Mouse (Mus musculus) mouse trophoblast stem cell (cell line): ENCODE measurements around the gene Aspdh.

Experiments used
- in situ Hi-C, 2 experiments: fragments of 300-500 bp; cut with MseI, MboI; formaldehyde crosslinking; loops; 2 replicates in 1 of 2; 3 replicates in 1 of 2; pipeline ENCODE4 v1.15.1; 2025

Gene Aspdh

DNA sequence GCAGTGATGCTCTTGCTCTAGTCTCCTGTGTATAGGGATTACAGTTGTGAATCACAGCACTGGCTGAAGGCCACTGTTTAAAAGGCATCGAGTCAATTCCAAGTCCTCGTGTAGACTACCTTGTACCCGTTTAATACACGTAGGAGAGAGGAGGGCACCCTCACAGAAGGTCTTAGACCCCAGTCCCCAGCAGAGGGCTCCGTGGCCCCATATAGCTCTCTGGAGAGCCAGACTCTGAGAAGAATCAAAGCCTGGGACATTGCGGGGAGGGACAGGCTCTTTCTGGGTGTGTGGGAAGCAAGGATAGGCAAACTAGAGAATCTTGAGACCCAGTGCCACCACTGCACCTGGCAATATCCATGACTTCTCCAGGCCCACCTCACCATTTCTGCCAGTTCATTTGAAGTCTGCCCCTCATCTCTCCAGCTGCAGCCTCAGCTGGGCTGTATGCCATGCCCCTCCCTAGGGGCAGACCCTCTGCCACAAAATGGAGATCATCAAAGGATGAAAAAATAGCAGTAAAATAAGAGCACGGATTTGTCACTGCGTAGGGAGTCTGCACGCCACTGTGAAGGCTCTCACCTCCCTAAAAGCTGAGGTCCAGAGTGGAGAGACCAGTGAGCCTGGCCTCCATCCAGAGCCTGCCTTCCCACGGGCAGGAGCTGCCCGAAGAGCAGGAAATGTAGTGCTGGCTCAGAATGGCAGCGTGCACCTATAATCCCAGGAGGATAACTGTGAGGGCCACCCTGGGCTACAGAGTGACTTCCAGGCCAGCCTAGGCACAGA lies 18.9 kb upstream of the Aspdh start:
- in situ Hi-C loops = no loop called here

GRCm38 (mm10) chr7:44453256-44453655 lies 11.9 kb upstream of the Aspdh start:
- in situ Hi-C loops = no loop called here

- in situ Hi-C loops = no loop called here
Measured at GRCm38 (mm10) chr7:44456302-44456701, 8.9 kb upstream of the Aspdh start.

DNA sequence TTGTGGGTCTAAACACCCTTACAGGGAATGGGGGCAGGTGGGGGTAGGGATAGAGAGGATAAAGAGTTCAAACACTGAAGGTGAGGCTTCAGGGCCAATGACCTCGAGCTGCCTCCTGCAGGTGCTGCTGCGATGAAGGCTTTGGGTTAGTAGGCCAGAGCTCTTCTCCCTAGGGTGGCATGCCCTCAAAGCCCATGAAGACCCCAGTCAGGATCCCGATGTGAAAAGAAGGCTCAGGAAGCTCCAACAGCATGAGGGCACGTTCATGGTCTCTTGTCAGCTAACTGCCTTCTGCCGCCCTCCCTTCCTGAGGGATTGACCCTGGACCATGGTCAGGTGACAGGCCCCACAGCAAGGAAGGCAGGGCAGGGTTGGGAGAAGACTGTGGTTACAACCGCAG lies 5.1 kb upstream of the Aspdh start:
- in situ Hi-C loops = no loop called here

- in situ Hi-C loops = no loop called here
Measured at GRCm38 (mm10) chr7:44460767-44461502, 4.3 kb upstream of the Aspdh start.

- in situ Hi-C loops = no loop called here
Measured at GRCm38 (mm10) chr7:44461503-44462217, 3.5 kb upstream of the Aspdh start.

DNA sequence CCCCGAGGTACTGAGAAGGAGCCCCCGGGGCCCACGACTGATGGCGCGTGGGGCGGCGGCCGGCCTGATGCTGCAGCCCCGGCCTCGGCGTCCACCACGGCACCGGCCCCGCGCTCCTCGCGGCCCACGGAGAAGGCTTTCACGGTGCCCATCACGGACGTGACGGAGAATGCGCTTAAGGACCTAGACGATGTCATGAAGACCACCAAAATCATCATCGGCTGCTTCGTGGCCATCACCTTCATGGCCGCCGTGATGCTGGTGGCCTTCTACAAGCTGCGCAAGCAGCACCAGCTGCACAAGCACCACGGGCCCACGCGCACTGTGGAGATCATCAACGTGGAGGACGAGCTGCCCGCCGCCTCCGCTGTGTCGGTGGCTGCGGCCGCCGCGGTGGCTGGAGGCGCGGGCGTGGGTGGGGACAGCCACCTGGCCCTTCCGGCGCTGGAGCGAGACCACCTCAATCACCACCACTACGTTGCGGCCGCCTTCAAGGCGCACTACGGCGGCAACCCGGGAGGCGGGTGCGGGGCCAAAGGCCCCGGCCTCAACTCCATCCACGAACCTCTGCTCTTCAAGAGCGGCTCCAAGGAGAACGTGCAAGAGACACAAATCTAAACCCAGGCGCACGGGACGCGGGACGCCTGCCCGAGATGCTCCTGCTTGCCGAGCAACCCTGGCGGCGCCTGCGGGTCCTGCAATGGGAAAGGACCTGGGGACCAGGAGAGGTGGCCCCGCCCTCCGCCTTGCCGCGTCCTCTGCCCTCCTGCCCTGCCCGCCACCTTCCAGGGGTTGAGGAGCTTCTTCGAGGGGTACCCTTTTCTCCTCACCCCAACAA lies 2.8 kb upstream of the Aspdh start:
- in situ Hi-C loops = no loop called here

GRCm38 (mm10) chr7:44463056-44463425 lies 2.1 kb upstream of the Aspdh start:
- in situ Hi-C loops = no loop called here

DNA sequence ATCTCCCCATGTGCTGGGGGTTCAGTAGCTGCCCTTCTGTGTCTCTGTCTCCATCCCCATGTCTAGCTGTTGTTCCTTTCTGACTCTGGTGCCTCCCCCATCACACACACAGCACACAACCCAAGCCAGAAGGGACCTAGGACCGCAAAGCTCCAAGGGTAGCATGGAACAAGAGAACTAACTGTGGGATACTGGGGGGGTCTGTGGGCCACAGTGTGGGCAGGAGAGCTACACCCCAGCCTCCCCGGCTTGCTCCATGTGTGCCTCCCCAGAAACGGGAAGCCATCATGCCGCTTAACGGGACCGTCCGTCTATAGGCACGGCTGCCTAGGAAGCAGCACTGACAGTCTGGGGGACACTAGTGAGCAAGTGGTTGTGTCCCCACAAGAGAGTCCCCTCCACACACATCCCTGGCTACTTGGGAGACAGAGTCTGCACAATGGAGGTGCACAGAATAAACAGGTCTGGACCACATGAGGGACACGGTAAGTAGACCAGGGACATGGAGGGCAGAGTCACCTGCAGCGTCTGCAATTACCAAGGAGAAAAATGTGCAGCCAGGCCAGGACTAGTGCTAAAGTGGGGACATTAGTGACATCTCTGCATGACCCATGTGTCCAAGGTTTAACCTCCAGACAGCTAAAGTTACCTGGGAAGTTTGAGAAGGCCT lies 1.5 kb upstream of the Aspdh start:
- in situ Hi-C loops = no loop called here

GRCm38 (mm10) chr7:44464511-44464910 lies 680 bp upstream of the Aspdh start:
- in situ Hi-C loops = no loop called here

DNA sequence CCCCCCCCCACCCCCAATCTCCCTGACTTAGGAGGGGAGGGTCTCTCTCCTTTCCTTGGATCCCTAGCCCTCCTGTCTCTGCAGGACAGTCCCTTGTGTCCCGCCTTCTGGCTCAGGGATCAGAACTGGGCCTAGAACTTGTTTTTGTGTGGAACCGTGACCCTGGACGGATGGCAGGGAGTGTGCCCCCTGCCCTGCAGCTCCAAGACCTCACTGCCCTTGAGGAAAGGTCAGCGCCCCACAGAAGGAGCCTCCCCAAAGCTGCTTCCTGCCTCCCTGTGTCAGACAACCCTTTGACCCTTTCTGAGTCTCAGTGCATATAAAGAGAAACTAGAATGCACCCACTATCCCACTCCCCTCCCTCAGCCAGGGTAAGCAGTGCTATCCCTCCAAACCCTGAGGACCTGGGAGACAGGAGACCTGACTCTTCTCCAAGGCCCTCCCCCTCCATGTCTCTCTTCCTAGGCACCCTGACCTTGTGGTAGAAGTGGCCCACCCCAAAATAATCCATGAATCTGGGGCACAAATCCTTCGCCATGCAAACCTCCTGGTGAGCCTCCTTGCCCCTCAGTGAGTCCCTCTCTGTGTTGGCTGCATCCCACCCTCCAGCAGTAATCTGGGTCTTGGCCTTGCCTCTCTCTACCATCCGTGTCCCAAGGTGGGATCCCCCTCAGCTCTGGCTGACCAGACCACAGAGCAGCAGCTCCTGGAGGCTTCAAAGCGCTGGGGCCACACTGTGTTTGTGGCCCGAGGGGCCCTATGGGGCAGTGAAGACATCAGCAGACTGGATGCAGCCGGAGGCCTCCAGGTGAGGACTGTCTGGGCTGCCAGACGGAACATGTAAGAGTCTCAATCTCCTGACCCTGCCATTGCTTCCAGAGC lies 1.1 kb downstream of the Aspdh start:
- in situ Hi-C loops = no loop called here

DNA sequence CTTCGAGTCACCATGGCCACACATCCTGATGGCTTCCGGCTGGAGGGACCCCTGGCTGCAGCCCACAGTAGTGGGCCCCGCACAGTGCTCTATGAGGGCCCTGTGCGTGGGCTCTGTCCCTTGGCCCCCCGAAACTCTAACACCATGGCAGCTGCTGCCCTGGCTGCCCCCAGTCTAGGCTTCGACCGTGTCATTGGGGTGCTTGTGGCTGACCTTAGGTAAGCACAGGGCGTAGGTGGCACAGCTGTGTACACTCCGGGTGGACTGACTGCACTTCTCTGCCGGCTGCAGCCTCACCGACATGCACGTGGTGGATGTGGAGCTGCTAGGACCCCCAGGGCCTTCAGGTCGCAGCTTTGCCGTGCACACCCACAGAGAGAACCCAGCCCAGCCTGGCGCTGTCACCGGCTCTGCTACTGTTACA lies 1.7 kb downstream of the Aspdh start:
- in situ Hi-C loops = no loop called here

- in situ Hi-C loops = no loop called here
Measured at GRCm38 (mm10) chr7:44467811-44468411, 2.7 kb downstream of the Aspdh start, which contains the start of gene Josd2. TSS of gene Josd2 (plus strand) at chr7:44467980.

DNA sequence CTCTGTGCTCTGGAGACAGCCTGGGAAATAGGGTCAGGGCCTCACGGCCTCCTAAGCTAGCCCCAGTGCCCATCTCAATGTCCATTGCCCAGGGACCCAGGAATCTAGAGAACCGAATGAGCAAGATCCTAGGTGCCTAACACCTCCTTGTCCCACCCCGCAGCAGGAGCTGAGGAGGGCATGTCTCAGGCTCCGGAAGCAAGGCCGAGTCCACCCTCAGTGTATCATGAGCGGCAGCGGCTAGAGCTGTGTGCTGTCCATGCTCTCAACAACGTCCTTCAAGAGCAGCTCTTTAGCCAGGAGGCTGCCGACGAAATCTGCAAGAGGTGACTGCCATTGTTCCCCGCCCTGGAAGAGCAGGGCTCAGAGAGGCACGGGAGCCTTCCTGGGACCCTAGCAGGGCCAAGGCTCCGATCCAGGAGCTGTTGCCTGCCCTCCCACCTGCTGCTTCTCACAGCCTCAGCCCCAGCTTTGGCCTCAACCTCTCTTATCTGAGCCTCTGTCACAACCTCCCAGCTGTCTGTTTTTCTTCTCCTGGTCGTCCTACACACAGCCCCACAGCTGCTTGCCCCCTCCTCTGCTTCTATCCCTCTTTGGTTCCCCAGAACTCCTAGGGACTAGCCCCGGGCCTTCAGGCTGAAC lies 3.6 kb downstream of the Aspdh start:
- in situ Hi-C loops = no loop called here

- in situ Hi-C loops = no loop called here
Measured at GRCm38 (mm10) chr7:44469677-44470675, 4.8 kb downstream of the Aspdh start.

GRCm38 (mm10) chr7:44470696-44471612 lies 5.8 kb downstream of the Aspdh start:
- in situ Hi-C loops = no loop called here
